Mouse (Mus musculus): ENCODE measurements around the gene Pgam2. TPM values are rescaled to one million over a fixed set of nuclear protein-coding genes. Genes with fewer than 3 reads are reported as not detected.

The Pgam2 gene
- 0.33 and 0.58 TPM in 2 replicates for total RNA-seq (2012; rRNA removed)
- polyA plus RNA-seq (2012; ENCODE audit: insufficient read depth in 1 of 2, insufficient read length in 2 of 2, low read depth in 1 of 2, low replicate concordance in 2 of 2, missing spikeins in 1 of 2): 1 to 10 TPM in 1 of 2 experiments, not detected in 1; 1.8 TPM

- peak; percentile 28 for DNase-seq (ENCODE audit: low read depth, low spot score)
- Histone ChIP-seq H3K9me3 (replicated peaks; ENCODE audit: insufficient read depth, low read length) (no peaks in the 10 kb centered on the region), H3K4me3 (ENCODE audit: control insufficient read depth in 1 of 2, insufficient read depth in 1 of 2, low read depth in 2 of 2, low read length in 2 of 2) (no peak within 1 kb of the TSS), H3K79me2 (ENCODE audit: control insufficient read depth, insufficient read depth, low read length, poor library complexity) (no peaks in the 10 kb centered on the region), H3K36me3 (ENCODE audit: control insufficient read depth in 1 of 2, insufficient read depth in 2 of 2, low read length in 2 of 2) (peaks cover 0 to 22% of the 10 kb centered on the region in 2 experiments; a peak in 3 of 4 replicates), H3K27me3 (ENCODE audit: control insufficient read depth in 1 of 2, insufficient read depth in 2 of 2, low read length in 2 of 2) (no peaks in the 10 kb centered on the region), H3K27ac (ENCODE audit: control insufficient read depth, low read depth, low read length) (no peak within 1 kb of the TSS), H3K9ac (ENCODE audit: control insufficient read depth, low read depth, low read length, poor library complexity, severe bottlenecking) (no peak within 1 kb of the TSS), H3K4me1 (ENCODE audit: control insufficient read depth in 1 of 2, insufficient read depth in 2 of 2, low read length in 2 of 2) (peaks cover 20 to 35% of the 10 kb centered on the region in 2 experiments)
- no peak for TF ChIP-seq SIN3A (IDR thresholded peaks at IDR 0.05; ENCODE audit: low read length)
- no peak for TF ChIP-seq E2F4 (IDR thresholded peaks at IDR 0.05; ENCODE audit: borderline replicate concordance, low read depth, low read length)
- TF ChIP-seq MYC (IDR thresholded peaks at IDR 0.05; ENCODE audit: low read depth, low read length): no peak
- no peak for TF ChIP-seq ZKSCAN1 (IDR thresholded peaks at IDR 0.05; ENCODE audit: low read depth, low read length)
- TF ChIP-seq TCF12 (IDR thresholded peaks at IDR 0.05; ENCODE audit: low read depth, low read length): no peak
- no peak for TF ChIP-seq ELF1 (IDR thresholded peaks at IDR 0.05; ENCODE audit: low read depth, low read length)
- no peak for TF ChIP-seq USF2 (IDR thresholded peaks at IDR 0.05; ENCODE audit: borderline replicate concordance in 1 of 2, insufficient read depth in 1 of 2, low read depth in 1 of 2, low read length in 2 of 2)
- TF ChIP-seq USF1 (IDR thresholded peaks at IDR 0.05; ENCODE audit: low read depth, low read length): no peak
- no peak for TF ChIP-seq NELFE (IDR thresholded peaks at IDR 0.05; ENCODE audit: low read depth, low read length)
- TF ChIP-seq MAFK (IDR thresholded peaks at IDR 0.05; ENCODE audit: borderline replicate concordance, low read depth, low read length): no peak
- no peak for TF ChIP-seq MAZ (IDR thresholded peaks at IDR 0.05; ENCODE audit: low read depth, low read length)
- TF ChIP-seq JUND (IDR thresholded peaks at IDR 0.05; ENCODE audit: low read depth, low read length): no peak
- TF ChIP-seq RCOR1 (IDR thresholded peaks at IDR 0.05; ENCODE audit: low read depth, low read length): no peak
- TF ChIP-seq MYB (IDR thresholded peaks at IDR 0.05; ENCODE audit: low read depth, low read length): no peak
- TF ChIP-seq NRF1 (IDR thresholded peaks at IDR 0.05; ENCODE audit: insufficient read depth, low read depth, low read length, poor library complexity, severe bottlenecking): no peak
- no peak for TF ChIP-seq UBTF (IDR thresholded peaks at IDR 0.05; ENCODE audit: borderline replicate concordance, insufficient read depth, low read depth, low read length)
- TF ChIP-seq CHD2 (IDR thresholded peaks at IDR 0.05; ENCODE audit: low read length): no peak
- TF ChIP-seq MEF2A (IDR thresholded peaks at IDR 0.05; ENCODE audit: extremely low read depth, insufficient replicate concordance, low read depth, low read length, poor library complexity, severe bottlenecking): no peak
Observed at GRCm38 (mm10) chr11:5803551-5803981, at the start of gene Pgam2. Pgam2 (minus strand) TSS chr11:5803733.

GRCm38 (mm10) chr11:5852314-5852713 lies 48.8 kb upstream of the Pgam2 start:
- Histone ChIP-seq H3K4me3 (ENCODE audit: control insufficient read depth in 1 of 2, insufficient read depth in 1 of 2, low read depth in 2 of 2, low read length in 2 of 2) (no peak overlapping the region), H3K9me3 (replicated peaks; ENCODE audit: insufficient read depth, low read length) (no peaks in the 10 kb centered on the region), H3K4me1 (ENCODE audit: control insufficient read depth in 1 of 2, insufficient read depth in 2 of 2, low read length in 2 of 2) (peaks cover 2 to 18% of the 10 kb centered on the region in 2 experiments), H3K36me3 (ENCODE audit: control insufficient read depth in 1 of 2, insufficient read depth in 2 of 2, low read length in 2 of 2) (peaks cover 0 to 4% of the 10 kb centered on the region in 2 experiments; a peak in 2 of 4 replicates), H3K9ac (ENCODE audit: control insufficient read depth, low read depth, low read length, poor library complexity, severe bottlenecking) (no peak overlapping the region), H3K27me3 (ENCODE audit: control insufficient read depth in 1 of 2, insufficient read depth in 2 of 2, low read length in 2 of 2) (peaks cover 0 to under 1% of the 10 kb centered on the region in 2 experiments; a peak in 2 of 4 replicates), H3K79me2 (ENCODE audit: control insufficient read depth, insufficient read depth, low read length, poor library complexity) (no peaks in the 10 kb centered on the region), H3K27ac (ENCODE audit: control insufficient read depth, low read depth, low read length) (no peak overlapping the region)
- no peak for DNase-seq (ENCODE audit: low read depth, low spot score)
- TF ChIP-seq MAX (IDR thresholded peaks at IDR 0.05; ENCODE audit: low read length) (no peak), POLR2A (IDR thresholded peaks at IDR 0.05; ENCODE audit: control insufficient read depth in 1 of 2, insufficient read depth in 1 of 2, low read depth in 1 of 2, low read length in 2 of 2, poor library complexity in 1 of 2) (no peak), NRF1 (IDR thresholded peaks at IDR 0.05; ENCODE audit: insufficient read depth, low read depth, low read length, poor library complexity, severe bottlenecking) (no peak), UBTF (IDR thresholded peaks at IDR 0.05; ENCODE audit: borderline replicate concordance, insufficient read depth, low read depth, low read length) (no peak), E2F4 (IDR thresholded peaks at IDR 0.05; ENCODE audit: borderline replicate concordance, low read depth, low read length) (no peak), ZC3H11A (IDR thresholded peaks at IDR 0.05; ENCODE audit: low read depth, low read length) (no peak), MAZ (IDR thresholded peaks at IDR 0.05; ENCODE audit: low read depth, low read length) (no peak), ZKSCAN1 (IDR thresholded peaks at IDR 0.05; ENCODE audit: low read depth, low read length) (no peak), USF2 (IDR thresholded peaks at IDR 0.05; ENCODE audit: borderline replicate concordance in 1 of 2, insufficient read depth in 1 of 2, low read depth in 1 of 2, low read length in 2 of 2) (no peak), TAL1 (IDR thresholded peaks at IDR 0.05; ENCODE audit: low read length) (no peak), EP300 (IDR thresholded peaks at IDR 0.05; ENCODE audit: low read depth in 1 of 2, low read length in 2 of 2) (no peak), MXI1 (IDR thresholded peaks at IDR 0.05; ENCODE audit: low read depth, low read length) (no peak), BHLHE40 (IDR thresholded peaks at IDR 0.05; ENCODE audit: borderline replicate concordance, low read depth, low read length) (no peak), POLR2AphosphoS5 (IDR thresholded peaks at IDR 0.05; ENCODE audit: borderline replicate concordance, low read depth, low read length) (no peak), SIN3A (IDR thresholded peaks at IDR 0.05; ENCODE audit: low read length) (no peak), ELF1 (IDR thresholded peaks at IDR 0.05; ENCODE audit: low read depth, low read length) (no peak), ZMIZ1 (IDR thresholded peaks at IDR 0.05; ENCODE audit: low read depth, low read length) (no peak), POLR2AphosphoS2 (IDR thresholded peaks at IDR 0.05; ENCODE audit: low read length) (no peak), HCFC1 (IDR thresholded peaks at IDR 0.05; ENCODE audit: low read depth, low read length) (no peak)
